Mouse (Mus musculus) liver, adult 2 months (tissue): ENCODE data around the gene Ces2a. TPM values are rescaled to one million over a fixed set of nuclear protein-coding genes. Genes with fewer than 3 reads are reported as not detected.

ENCODE experiments used
- DNase-seq: peaks from one replicate; pipeline ENCODE4 v3.0.0-alpha.2; 2011; ENCODE audit warnings: low read depth, low spot score; ENCODE audit errors: extremely low read depth
- H3K27ac ChIP-seq: fragments of 200-500 bp; replicated peaks from 2 replicates; pipeline ENCODE4 v1.5.1; 2012; ENCODE audit warnings: low read depth, mild to moderate bottlenecking, control low read depth, inconsistent platforms, low read length; ENCODE audit not compliant: insufficient read depth
- H3K27me3 ChIP-seq: fragments of 200-500 bp; 2 replicates; pipeline ENCODE4 v1.6.1; 2012; ENCODE audit warnings: mild to moderate bottlenecking, moderate library complexity, low read length, inconsistent platforms; ENCODE audit not compliant: control insufficient read depth, insufficient read depth
- H3K36me3 ChIP-seq: fragments of 200-500 bp; 2 replicates; pipeline ENCODE4 v1.6.1; 2012; ENCODE audit warnings: low read length, inconsistent platforms; ENCODE audit not compliant: control insufficient read depth, insufficient read depth
- H3K4me1 ChIP-seq: fragments of 200-500 bp; 2 replicates; pipeline ENCODE4 v1.6.1; 2011; ENCODE audit warnings: low read length; ENCODE audit not compliant: control insufficient read depth, insufficient read depth
- H3K4me3 ChIP-seq: fragments of 200-500 bp; 2 replicates; pipeline ENCODE4 v1.5.1; 2011; ENCODE audit warnings: low read depth, mild to moderate bottlenecking, control low read depth, low read length, moderate library complexity; ENCODE audit not compliant: insufficient read depth
- H3K79me2 ChIP-seq: fragments of 200-500 bp; 2 replicates; pipeline ENCODE4 v1.6.1; 2012; ENCODE audit warnings: inconsistent platforms, mild to moderate bottlenecking, low read length, moderate library complexity; ENCODE audit not compliant: control insufficient read depth, insufficient read depth
- H3K9ac ChIP-seq: fragments of 200-500 bp; 2 replicates; pipeline ENCODE4 v1.6.1; 2012; ENCODE audit warnings: low read depth, mild to moderate bottlenecking, control low read depth, inconsistent platforms, low read length
- CTCF ChIP-seq: fragments of 200-500 bp; IDR thresholded peaks from 2 replicates; pipeline ENCODE4 v1.5.1; 2011; ENCODE audit warnings: low read depth, low read length, control low read depth
- POLR2A ChIP-seq: fragments of 200-500 bp; IDR thresholded peaks from 2 replicates; pipeline ENCODE4 v1.6.1; 2011; ENCODE audit warnings: low read length, control low read depth; ENCODE audit not compliant: insufficient read depth; ENCODE audit errors: extremely low read depth
- WGBS: fragments of 180-500 bp; shearing (Covaris S2); methylation state at CpG from one replicate; pipeline ENCODE4 v1.1.7; 2018; 5-methylcytosine and 5-hydroxymethylcytosine counted together
- polyA plus RNA-seq: library from polyadenylated mRNA; depleted of rRNA; stranded (reverse); fragments of >200 nt; gene quantifications from 2 replicates; pipeline ENCODE4 v1.2.3, GENCODE M21; 2012
- total RNA-seq: library from RNA; depleted of rRNA; stranded (reverse); fragments of >200 nt; gene quantifications from 2 replicates; pipeline ENCODE4 v1.2.3, GENCODE M21; 2014

Ces2a gene
- total and polyA plus RNA-seq, 2 experiments: 551 to 580 TPM

DNA sequence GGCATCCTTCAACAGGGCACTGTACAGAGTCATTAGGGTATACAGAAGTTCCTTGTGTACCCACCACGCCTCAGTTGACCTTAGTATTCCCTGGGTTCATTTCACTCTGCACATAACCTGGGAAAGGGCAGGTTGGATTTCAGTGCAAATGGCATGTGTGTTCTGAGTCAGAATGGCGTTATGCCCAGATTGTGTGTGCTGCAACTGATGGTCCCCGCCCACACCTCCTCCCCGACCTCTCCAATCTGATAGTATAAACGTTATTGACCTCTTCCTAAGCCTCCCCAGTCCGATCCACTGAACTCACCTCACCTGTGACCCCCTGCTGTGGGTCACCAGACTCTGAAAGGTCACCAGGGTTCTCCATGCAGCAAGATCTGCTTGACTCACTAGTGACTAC is 1.8 kb upstream of the Ces2a start:
- H3K27me3 ChIP-seq: no peaks in the 10 kb centered on the region
- no peak overlapping the region for H3K4me3 ChIP-seq
- H3K79me2 ChIP-seq: no peaks in the 10 kb centered on the region
- peak overlapping the region; percentile 69 for H3K27ac ChIP-seq
- no peak for TF ChIP-seq POLR2A
- no peak for TF ChIP-seq CTCF
- DNase-seq: peak; percentile 100
- peaks cover 3% of the 10 kb centered on the region for H3K36me3 ChIP-seq
- WGBS: 17% methylated on average over 6 of the region's 6 CpGs
- peaks cover 26% of the 10 kb centered on the region for H3K4me1 ChIP-seq
- H3K9ac ChIP-seq: no peak overlapping the region

DNA sequence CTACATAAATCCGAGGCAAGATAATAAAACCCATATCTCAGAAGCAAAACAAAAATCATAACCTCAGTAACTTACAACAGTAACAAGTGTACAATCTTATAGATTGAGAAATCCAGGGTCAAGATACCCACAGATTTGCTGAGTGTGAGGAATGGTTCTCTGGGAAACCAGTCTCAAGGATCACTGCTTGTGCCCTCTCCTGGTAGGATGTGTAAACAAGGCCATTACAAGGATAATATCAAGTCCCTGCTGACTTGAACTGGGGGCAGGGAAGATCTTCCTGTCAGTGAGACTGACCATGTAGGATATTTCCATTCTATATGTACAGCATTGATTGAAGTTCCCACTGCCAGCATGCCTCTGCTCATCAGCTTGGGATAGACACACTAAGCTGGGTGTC is 8.2 kb downstream of the Ces2a start:
- no peak overlapping the region for H3K9ac ChIP-seq
- DNase-seq: peak; percentile 35

DNA sequence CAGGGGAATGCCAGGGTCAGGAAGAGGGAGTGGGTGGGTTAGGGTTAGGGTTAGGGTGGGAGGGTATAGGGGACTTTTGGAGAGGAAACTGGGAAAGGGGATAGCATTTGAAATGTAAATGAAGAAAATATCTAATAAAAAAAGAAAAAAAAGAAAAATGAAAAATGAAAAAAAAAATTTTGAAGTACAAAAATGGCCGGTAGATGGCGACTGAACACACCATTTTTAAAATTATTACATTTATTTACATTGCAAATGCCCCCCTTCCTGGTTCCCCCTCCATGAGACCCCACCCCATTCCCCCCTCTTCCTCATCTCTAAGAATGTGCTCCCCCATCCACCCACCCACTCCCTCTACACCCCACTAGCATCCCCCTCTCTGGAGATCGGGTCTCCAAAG is 9.6 kb downstream of the Ces2a start:
- H3K79me2 ChIP-seq: no peaks in the 10 kb centered on the region
- TF ChIP-seq POLR2A (no peak), CTCF (no peak)
- H3K9ac ChIP-seq: no peak overlapping the region
- WGBS: 77% methylated on average over 3 of the region's 3 CpGs
- H3K4me3 ChIP-seq: no peak overlapping the region
- peaks cover 17% of the 10 kb centered on the region for H3K36me3 ChIP-seq
- no peak for DNase-seq
- peaks cover 7% of the 10 kb centered on the region for H3K4me1 ChIP-seq
- H3K27ac ChIP-seq: no peak overlapping the region
- no peaks in the 10 kb centered on the region for H3K27me3 ChIP-seq

More for the DNA sequence above, 8.2 kb downstream of the Ces2a start:
- peaks cover 9% of the 10 kb centered on the region for H3K4me1 ChIP-seq
- WGBS: 83% methylated on average over 1 of the region's 1 CpGs
- no peak for TF ChIP-seq POLR2A
- TF ChIP-seq CTCF: no peak
- H3K27me3 ChIP-seq: no peaks in the 10 kb centered on the region
- no peaks in the 10 kb centered on the region for H3K79me2 ChIP-seq
- H3K27ac ChIP-seq: no peak overlapping the region
- H3K4me3 ChIP-seq: no peak overlapping the region
- H3K36me3 ChIP-seq: peaks cover 24% of the 10 kb centered on the region

DNA sequence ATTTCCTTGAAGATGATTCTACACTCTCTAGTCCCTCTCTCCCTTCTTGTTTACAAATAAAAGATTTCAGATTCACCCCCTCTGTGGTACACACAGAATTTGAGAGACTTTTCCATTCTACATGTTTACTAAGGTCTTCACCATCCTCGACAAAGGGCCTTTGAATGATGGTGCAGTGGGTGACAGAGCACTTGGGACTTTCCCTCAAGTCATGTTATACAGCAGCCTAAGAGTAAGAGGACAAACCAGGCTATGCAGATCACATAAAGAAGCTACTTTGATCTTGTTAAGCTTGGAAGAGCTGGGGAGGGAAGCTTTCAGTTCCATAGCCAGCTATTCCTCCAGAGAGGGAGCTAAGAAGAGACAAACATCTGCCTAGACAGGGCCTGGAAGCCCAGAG is 19.0 kb downstream of the Ces2a start:
- Histone ChIP-seq H3K4me1 (no peaks in the 10 kb centered on the region), H3K79me2 (no peaks in the 10 kb centered on the region), H3K27ac (no peak overlapping the region), H3K4me3 (no peak overlapping the region), H3K36me3 (no peaks in the 10 kb centered on the region), H3K27me3 (no peaks in the 10 kb centered on the region), H3K9ac (no peak overlapping the region)
- DNase-seq: no peak
- 70% methylated on average over 1 of the region's 1 CpGs for WGBS
- TF ChIP-seq CTCF (no peak), POLR2A (no peak)

DNA sequence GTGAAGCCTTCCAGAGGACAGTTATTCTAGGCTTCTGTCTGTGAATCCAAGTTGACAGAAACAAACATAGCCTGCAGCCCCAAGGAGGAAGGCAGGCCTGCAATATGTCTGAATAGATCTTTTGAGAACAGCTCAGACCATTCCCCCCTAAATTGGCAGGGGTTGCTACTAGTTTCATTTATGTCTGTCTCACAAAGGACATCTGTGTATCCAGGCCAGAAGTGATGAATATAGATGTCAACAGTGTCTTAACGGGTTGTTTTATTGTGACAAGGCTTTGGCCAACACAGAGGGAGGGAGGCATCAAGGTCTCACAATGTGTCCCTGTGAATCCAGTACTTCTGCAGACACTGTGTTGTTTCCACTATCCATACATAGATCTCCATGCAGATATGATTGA is 23.8 kb downstream of the Ces2a start:
- 59% methylated on average over 1 of the region's 1 CpGs for WGBS
- Histone ChIP-seq H3K27ac (no peak overlapping the region), H3K9ac (no peak overlapping the region), H3K79me2 (no peaks in the 10 kb centered on the region), H3K27me3 (no peaks in the 10 kb centered on the region), H3K36me3 (no peaks in the 10 kb centered on the region), H3K4me1 (peaks cover 5% of the 10 kb centered on the region; the same call in 1 of the 2 replicates), H3K4me3 (no peak overlapping the region)
- no peak for DNase-seq
- TF ChIP-seq POLR2A: no peak
- TF ChIP-seq CTCF: no peak

DNA sequence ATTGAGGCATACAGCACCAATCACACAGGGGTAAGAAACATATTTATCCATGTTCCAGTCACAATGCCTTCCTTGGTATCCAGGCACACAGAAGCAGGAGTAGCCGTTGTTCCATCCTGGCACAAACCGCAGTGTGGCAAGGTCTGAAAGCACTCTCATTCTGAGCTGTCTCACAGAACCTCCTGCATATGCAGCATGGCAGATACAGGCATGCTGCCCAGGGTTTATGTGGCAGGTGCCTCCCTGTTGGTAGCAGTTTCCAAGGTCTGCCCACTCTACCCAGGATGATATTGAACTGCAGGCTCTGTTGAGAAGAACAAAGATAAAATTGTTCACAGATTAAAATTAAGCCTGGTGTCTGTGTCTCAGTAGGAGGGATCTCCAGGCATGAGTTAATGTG is 24.4 kb downstream of the Ces2a start:
- H3K4me3 ChIP-seq: no peak overlapping the region
- H3K36me3 ChIP-seq: no peaks in the 10 kb centered on the region
- whole genome bisulfite sequencing: 92% methylated on average over 2 of the region's 2 CpGs
- H3K27ac ChIP-seq: no peak overlapping the region
- H3K9ac ChIP-seq: no peak overlapping the region
- H3K79me2 ChIP-seq: no peaks in the 10 kb centered on the region
- TF ChIP-seq POLR2A: no peak
- no peak for TF ChIP-seq CTCF
- H3K27me3 ChIP-seq: no peaks in the 10 kb centered on the region
- DNase-seq: no peak
- H3K4me1 ChIP-seq: peaks cover 5% of the 10 kb centered on the region; the same call in 1 of the 2 replicates
